In the genomic region with DNA sequence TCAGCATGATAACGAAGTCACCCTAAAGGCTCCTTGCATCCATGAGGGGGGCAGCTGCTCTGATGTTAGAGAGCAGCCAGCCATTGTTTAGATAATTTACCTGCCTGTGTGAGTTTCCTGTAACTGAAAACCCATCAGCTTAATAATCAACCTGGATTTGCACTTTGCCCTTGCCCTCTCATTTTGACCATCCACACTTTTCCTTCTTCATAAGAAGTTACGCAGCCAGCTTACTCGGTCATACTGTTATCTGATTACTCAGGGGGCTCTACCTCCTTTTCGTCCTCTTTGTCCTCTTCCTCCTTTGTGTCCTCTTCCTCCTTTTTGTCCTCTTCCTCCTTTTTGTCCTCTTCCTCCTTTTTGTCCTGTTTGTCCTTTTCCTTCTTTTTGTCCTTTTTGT, we compare ENCODE assay signal across 24 mouse cellular contexts. TPM values are rescaled to one million over a fixed set of nuclear protein-coding genes. Genes with fewer than 3 reads are reported as not detected.
DNase-seq lines count a peak whose midpoint lies in the region; ATAC-seq and TF ChIP-seq lines count a peak whose summit lies in the region.
"Had no signal": no experiment of that assay in that cellular context is flagged by ENCODE, and none has a peak within 500 bp of the region (broad histone marks: within the 10 kb centered on the region; RNA-seq: fewer than 3 reads in every experiment).

No protein-coding gene starts in this region.

- no peak for TF ChIP-seq POLR2A in liver, adult 2 months (IDR thresholded peaks at IDR 0.05; ENCODE audit: extremely low read depth, insufficient read depth, low read length)

- no peaks in the 10 kb centered on the region for H3K27me3 ChIP-seq in liver, adult 2 months (ENCODE audit: control insufficient read depth, insufficient read depth, low read length)
- H3K27me3 ChIP-seq: heart, embryonic 13.5 days; hindbrain, embryonic 15.5 days had no signal

- peaks cover 2% of the 10 kb centered on the region; the same call in 1 of the 2 replicates for H3K4me1 ChIP-seq in liver, adult 2 months (ENCODE audit: control insufficient read depth, insufficient read depth, low read length)
- H3K4me1 ChIP-seq: hindbrain, embryonic 15.5 days; midbrain, embryonic 13.5 days; neural tube, embryonic 15.5 days had no signal

- H3K36me3 ChIP-seq in liver, adult 2 months (ENCODE audit: control insufficient read depth, insufficient read depth, low read length) = no peaks in the 10 kb centered on the region
- H3K36me3 ChIP-seq: G1E; heart, embryonic 13.5 days; hindbrain, embryonic 15.5 days; limb, embryonic 10.5 days; midbrain, embryonic 13.5 days; neural tube, embryonic 15.5 days had no signal

- no peak for TF ChIP-seq CTCF in liver, adult 2 months (IDR thresholded peaks at IDR 0.05; ENCODE audit: low read depth, low read length)

- no peak overlapping the region for H3K9ac ChIP-seq in liver, adult 2 months (ENCODE audit: low read depth, low read length)
- H3K9ac ChIP-seq: forebrain, embryonic 13.5 days; heart, embryonic 13.5 days; hindbrain, embryonic 15.5 days; lung, embryonic 14.5 days; midbrain, embryonic 13.5 days; neural tube, embryonic 15.5 days had no signal

- H3K79me2 ChIP-seq in liver, adult 2 months (ENCODE audit: control insufficient read depth, insufficient read depth, low read length) = no peaks in the 10 kb centered on the region

- peak; percentile 90 for DNase-seq in liver, adult 2 months (ENCODE audit: extremely low read depth, low read depth, low spot score)
- DNase-seq in liver = no peak
- DNase-seq in kidney, adult 8-10 months = peak; percentile 71 to 83
- peak; percentile 63 to 65 for DNase-seq in kidney, postnatal 25 days
- DNase-seq in yolk sac, embryonic 10.5 days (ENCODE audit: low spot score) = peak; percentile 70
- DNase-seq in adrenal gland, postnatal 4 days (ENCODE audit: low spot score in 2 of 2) = no peak
- DNase-seq in heart, adult 11 months = no peak
- DNase-seq: cerebellum, adult 11 months; cerebellum, postnatal 14 days; heart, postnatal 36 days; lung, embryonic 14.5 days; retina, postnatal 1 day; spleen, adult 18-20 months had no signal

- ATAC-seq in inflammation-experienced regulatory T-cells, adult 6 months = no peak
- ATAC-seq: CD4-positive, CD25-positive, alpha-beta regulatory T cell, adult 4 months; forebrain, embryonic 13.5 days; midbrain, embryonic 13.5 days had no signal

- WGBS in liver, adult 2 months = 9% methylated on average over 4 of the region's 4 CpGs

- no peak overlapping the region for H3K4me3 ChIP-seq in liver, adult 2 months (ENCODE audit: insufficient read depth, low read depth, low read length)
- H3K4me3 ChIP-seq: forebrain, embryonic 13.5 days; heart, embryonic 13.5 days; hindbrain, embryonic 15.5 days; layer of hippocampus, adult 2 months; limb, embryonic 10.5 days; midbrain, embryonic 13.5 days; myocyte; neural tube, embryonic 15.5 days had no signal

- no peak overlapping the region for H3K27ac ChIP-seq in liver, adult 2 months (replicated peaks; ENCODE audit: insufficient read depth, low read depth, low read length)
- H3K27ac ChIP-seq: forebrain, embryonic 13.5 days; heart, embryonic 13.5 days; hindbrain, embryonic 15.5 days; layer of hippocampus, adult 2 months; limb, embryonic 10.5 days; midbrain, embryonic 13.5 days; neural tube, embryonic 15.5 days had no signal

RNA-seq across cellular contexts. Expression of a gene that starts 10.9 kb away (rescaled TPM):
- total RNA-seq in liver, adult 2 months (2014; rRNA removed) = 0.07 and 0.09 TPM in 2 replicates
- polyA plus RNA-seq in liver, adult 2 months (2012; rRNA removed) = not detected in 2 replicates
- under 1 TPM in 2 of 3 experiments, not detected in 1; 0.15 to 0.60 TPM for polyA plus RNA-seq in inflammation-experienced regulatory T-cells, adult 6 months (2017; shearing (Covaris generic))
- total RNA-seq in adrenal gland, postnatal 4 days (2021) = under 1 TPM; 0.20 to 0.48 TPM

RNA-seq across cellular contexts. Expression of a gene that starts 16.5 kb away (rescaled TPM):
- 19.8 and 20.1 TPM in 2 replicates for total RNA-seq in liver, adult 2 months (2014; rRNA removed)
- 3.4 and 3.7 TPM in 2 replicates for polyA plus RNA-seq in liver, adult 2 months (2012; rRNA removed)
- 100 to 1,000 TPM in 1 of 3 experiments, 10 to 100 TPM in 2; 41.1 to 101 (median 73.4) TPM for polyA plus RNA-seq in inflammation-experienced regulatory T-cells, adult 6 months (2017; shearing (Covaris generic))
- 10 to 100 TPM; 21.8 to 22.1 TPM for total RNA-seq in adrenal gland, postnatal 4 days (2021)

Comparison
In these comparisons a context has a peak if more than half of its experiments do, and no peak if none do; other contexts are left out.
1. DNase-seq: peak in liver, adult 2 months (single experiment), kidney, adult 8-10 months (2 of 2), kidney, postnatal 25 days (2 of 2) and yolk sac, embryonic 10.5 days (single experiment); none in liver (single experiment), adrenal gland, postnatal 4 days (0 of 2) and heart, adult 11 months (single experiment).